Mouse (Mus musculus) retina, postnatal 1 day (tissue): ENCODE results near the gene Pgap3.
A peak's percentile ranks its signal among the peaks of the same experiment; 100 is the strongest.

Experiments
- DNase-seq: peaks from one replicate; pipeline ENCODE4 v3.0.0-alpha.2; 2012

Pgap3 gene

DNA sequence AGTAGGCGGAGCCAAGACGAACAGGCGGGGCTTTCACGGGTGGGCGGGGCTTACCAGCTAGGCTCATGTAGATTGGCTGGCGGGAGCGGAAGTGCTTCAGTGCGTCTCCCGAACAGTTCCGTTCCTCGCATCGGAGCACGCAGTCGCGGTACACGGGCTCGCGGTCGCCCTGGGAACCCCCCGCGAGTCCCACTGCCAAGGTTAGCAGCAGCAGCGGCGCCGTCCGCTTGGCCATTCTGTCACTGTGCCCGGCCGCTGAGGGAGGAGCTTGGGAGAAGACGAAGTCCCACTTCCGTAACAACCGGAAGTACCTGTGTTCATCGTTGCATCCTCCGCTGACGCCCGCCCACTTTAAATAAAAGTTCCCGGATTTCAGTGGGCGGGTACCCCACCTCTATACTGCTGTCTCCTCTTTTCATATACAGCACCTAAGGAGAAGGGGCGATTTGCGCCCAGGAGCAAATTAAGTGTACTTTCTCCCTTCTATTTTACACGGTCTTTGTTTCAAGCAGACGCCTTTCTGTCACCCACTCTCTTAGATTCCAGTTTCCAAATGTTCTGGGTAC lies at the start of gene Pgap3:
TSS of gene Pgap3 (minus strand) at position 330 of the 566 bp plus-strand sequence.
- DNase-seq = peak; percentile 94

GRCm38 (mm10) chr11:98449419-98449818 lies 49.1 kb upstream of the Pgap3 start:
- no peak for DNase-seq

- no peak for DNase-seq
Measured at GRCm38 (mm10) chr11:98448191-98448790, 48.0 kb upstream of the Pgap3 start.

DNA sequence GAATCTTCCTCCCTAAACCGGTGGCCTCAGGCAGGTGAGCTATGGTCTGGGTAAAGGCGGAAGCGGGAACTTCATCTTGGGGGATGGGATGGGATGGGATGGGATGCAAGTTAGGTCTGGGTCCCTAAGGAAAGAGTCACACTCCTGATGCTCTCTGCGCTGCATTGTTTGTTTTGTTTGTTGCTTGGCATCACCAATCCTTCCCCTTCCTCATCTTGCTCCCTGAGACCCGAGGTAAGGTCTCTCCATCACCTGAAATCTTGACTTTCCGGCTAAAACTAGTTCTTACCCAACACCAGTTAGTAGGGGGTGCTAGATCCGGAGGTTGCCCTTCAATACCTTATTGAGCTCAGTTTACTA lies 47.2 kb upstream of the Pgap3 start:
- no peak for DNase-seq

DNA sequence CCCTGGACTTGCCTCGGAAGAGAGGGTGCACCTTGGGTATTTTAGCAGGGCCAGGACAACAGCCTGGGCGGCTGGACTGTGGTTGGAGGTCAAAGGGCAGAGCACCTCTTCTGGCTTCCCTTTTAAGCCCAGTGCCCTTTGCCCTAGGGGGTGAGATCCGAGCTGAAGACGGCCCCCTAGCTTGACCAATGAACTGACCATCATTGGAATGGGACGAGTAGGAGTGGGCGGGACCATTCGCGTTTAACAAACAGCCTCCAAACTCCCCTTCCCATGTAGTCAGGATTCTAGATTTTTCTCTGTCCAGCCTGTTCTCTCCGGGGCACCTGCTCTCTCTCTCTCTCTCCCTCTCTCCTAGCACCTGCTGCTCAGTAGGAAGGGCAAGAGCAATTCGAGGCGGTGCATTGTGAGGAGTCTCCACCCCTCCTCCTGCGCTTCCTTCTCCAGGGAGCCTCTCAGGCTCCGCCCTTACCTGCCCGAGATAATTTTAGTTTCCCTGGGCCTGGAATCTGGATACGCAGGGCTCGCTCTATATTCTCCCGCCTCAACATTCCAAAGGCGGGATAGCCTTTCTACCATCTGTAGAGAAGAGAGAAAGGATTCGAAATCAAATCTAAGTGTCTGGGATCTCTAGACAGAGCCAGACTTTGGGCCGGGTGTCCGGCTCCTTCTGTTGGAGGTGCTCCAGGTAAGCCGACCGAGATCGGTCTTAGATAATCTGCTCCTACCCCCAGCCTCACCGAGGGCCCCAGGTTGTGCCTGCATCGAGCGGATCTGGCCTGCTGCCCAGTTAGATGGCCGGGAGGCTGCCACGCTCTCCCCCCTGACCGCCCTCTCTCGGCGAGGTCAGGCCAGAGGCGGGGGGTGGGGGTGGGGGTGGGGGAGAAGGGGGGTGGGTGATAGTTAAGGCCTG lies 46.5 kb upstream of the Pgap3 start:
- peak; percentile 51 for DNase-seq

DNA sequence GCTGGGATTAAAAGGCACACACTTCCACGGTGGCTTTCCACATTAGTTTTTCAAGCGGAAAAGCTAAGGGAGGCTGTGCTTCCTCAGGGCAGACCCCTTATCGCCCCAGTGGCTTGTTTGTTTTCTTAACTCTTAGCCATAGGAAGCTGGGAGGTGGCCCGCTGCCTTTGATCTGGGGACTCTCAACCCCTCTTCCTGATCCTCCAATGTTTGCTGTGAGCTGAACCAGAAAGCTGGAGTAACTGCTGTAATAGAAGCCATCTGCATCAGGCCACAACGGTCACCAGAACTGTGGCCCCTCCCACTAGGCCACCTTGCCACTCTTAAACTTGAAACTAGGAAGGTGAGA lies 45.9 kb upstream of the Pgap3 start, which contains the start of gene Grb7:
TSS of gene Grb7 (plus strand) at position 182 of the 349 bp plus-strand sequence.
- no peak for DNase-seq

DNA sequence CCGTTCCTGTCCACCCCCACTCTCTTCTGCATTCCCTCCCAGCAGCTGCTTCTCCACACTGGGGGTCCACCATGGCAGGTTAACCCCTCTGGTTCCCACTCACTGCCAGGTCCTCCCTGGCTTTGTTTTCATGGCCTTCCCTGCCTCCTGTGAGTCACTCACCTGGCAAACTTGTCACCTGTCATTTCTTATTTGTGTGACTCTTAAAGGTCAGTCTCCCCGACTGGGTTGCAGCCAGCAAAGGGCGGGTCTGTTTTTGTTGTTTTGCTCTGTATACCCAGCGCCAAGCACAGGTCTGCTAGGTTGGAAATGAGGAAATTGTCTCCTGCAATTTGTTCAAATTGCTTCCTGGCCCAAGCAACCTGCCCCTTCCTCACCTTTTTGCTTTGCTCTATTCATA lies 45.4 kb upstream of the Pgap3 start:
- no peak for DNase-seq

GRCm38 (mm10) chr11:98445238-98445637 lies 44.9 kb upstream of the Pgap3 start:
- DNase-seq = no peak

GRCm38 (mm10) chr11:98443688-98444087 lies 43.4 kb upstream of the Pgap3 start:
- DNase-seq = no peak

DNA sequence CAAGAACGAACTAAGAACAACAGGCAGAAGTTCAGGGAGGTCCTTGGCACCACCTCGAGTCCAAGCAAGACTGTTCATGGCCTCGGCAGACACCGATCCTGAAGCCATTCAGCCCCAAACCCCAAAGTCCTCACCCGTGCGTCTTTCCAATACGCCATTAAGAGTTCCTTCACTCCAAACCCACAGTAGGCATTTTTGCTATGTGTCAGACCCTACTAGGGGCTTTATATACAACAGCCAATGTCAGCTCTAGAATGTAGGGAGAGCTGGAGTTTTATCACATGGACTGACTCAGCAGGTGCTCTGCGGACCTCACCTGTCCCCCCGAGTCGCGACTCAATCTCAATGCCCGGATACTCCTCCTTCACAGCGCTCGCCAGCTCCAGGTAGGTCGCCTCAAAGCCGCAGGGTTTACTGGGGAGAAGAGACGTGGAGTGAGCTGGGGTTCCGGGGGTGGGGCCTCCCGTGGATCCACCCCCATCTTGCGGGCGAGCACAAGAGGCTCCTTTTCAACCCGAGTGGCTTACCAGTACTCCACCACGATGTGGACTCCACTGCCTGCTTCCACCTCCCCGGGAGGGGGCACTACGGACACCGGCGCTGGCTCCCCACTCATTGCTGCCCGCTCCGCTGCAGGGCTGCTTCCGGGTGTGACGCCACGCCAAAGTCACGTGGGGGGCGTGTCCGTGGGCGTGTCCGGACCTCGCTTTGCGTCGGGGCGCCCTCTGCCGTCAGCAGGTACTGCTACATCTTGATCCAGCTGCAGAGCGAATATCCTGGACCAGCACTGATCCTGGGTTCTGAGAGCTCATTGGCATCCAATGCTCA lies 38.3 kb upstream of the Pgap3 start, which contains the start of gene Mien1:
TSS of gene Mien1 (minus strand) at position 661 of the 828 bp plus-strand sequence.
- DNase-seq = peak; percentile 93

GRCm38 (mm10) chr11:98437441-98437840 lies 37.2 kb upstream of the Pgap3 start:
- no peak for DNase-seq

DNA sequence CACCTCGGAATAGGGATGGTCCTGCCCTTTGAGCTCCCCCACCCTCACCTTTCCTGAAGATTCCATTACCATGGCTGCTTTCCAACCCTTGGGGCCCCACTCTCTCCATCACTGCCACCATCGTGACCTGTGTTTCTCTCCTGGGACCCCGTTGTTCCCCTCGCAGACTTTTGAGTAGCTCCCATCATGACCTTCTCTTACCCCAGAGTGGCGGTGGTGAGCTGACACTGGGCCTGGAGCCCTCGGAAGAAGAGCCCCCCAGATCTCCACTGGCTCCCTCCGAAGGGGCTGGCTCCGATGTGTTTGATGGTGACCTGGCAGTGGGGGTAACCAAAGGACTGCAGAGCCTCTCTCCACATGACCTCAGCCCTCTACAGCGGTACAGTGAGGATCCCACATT lies 35.4 kb upstream of the Pgap3 start:
- no peak for DNase-seq

GRCm38 (mm10) chr11:98431743-98432502 lies 31.6 kb upstream of the Pgap3 start:
- DNase-seq = no peak

DNA sequence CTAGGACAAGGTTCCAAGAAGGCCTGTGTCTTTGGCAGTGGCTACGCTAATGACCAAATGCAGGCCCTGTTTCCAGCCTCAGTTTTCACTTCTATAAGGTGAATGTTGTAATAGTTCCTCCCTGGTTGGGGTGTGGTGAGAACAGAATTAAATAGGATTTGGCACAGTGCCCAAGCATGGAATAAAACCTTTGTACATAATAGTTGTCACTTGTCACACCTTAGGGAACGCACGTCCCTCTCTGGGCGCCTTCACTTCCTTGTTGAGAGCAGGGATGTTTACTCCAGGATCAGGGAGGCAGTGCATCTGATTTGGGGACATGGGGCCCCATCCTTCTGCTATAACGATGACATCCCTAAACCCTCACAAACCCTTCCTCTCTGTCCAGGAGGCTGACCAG lies 28.1 kb upstream of the Pgap3 start:
- no peak for DNase-seq

DNA sequence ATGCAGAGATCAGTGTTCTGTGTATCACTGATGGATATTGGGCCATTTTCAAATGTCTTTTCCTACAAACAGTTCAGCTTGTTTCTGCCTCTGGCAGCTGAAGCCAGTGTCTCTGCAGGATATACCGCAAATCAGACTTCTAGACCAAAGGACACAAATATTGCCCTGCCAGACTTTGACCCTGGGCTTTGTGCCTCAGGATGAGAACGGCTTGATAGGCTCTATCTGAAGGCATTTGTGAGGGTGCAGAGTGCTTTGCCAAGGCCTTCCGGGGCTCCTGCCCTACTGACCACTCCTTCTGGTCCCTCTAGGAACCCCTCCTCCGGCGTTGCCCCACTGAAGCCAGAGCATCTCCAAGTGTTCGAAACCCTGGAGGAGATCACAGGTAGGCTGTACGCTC lies 26.3 kb upstream of the Pgap3 start:
- DNase-seq = no peak

GRCm38 (mm10) chr11:98418939-98419547 lies 18.8 kb upstream of the Pgap3 start:
- DNase-seq = no peak

DNA sequence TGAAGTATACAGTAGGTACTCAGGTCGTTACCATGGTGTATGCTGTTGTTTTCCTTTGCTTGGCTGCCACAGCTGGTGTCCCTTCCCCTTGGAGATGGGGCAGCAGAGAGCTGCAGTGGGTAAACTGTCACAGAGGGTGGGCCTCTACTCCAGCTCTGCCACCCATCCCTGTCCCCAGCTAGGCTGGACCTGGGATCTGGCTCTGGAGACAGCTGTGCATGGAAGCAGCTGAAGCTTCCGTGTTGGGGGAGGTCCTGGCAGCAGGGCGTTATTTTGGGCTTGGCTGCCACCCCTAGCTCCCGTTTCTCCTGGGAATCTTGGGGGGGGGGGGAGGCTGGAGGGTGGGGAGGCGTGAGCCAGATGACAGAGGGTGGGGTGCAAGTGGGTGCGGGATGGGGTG lies 18.0 kb upstream of the Pgap3 start:
- DNase-seq = no peak

DNA sequence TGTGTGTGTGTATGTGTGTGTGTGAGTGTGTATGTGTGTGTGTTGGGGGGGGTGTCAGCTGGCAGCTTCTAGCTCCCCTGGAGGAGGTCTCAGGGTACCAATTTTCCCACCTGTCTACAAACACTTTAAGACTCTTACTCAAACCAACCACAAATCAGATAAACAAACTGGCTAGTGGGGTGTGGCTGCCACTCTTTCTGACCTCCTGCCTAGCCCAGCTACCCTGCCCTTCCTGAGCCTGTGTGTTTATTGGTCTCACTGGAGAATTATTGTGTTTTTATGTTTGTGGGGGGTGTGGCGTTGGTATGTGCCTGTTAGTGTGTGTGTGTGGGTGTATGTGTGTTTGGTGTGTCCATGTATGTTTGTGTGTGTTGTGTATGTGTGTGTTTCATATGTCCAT lies 16.8 kb upstream of the Pgap3 start:
- DNase-seq = no peak

DNA sequence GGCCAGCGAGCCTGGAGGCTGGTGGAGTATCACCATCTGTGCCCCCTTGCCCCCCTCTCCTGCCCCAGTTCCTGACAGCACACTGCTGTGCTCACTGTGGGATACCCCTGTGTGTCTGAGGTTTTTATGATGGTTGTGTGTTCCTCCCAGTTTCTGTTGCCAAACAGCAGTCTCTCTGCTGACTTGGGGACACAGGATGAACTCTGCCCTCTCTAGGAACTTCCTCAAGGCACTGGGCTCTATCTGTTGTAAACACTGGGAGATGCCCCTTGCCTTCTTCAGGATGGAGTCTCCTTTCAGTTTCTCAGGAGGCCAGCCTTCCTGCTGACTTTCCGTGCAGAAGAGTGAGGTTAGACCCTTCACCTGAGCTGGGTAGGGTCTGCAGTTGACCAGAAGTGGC lies 13.9 kb upstream of the Pgap3 start:
- DNase-seq = no peak

DNA sequence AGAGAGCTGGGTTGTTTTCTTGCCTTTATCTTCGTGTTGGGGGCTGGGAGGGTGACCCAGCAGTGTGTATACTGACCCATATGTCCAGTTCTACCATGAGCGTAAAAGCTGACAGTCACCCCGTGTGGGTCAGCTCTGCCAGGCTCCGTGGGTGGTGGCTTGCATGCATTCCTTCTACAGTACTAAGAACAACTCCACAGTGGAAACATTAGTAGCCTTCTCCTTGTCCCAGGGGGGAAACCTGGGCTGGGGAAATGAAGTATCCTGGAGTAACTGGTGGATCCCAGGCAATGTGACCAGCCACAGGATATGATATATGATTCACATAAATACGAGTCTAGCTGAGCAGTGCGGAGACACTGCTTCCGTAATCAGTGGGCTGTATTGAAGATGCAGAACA lies 13.4 kb upstream of the Pgap3 start:
- DNase-seq = peak; percentile 23

DNA sequence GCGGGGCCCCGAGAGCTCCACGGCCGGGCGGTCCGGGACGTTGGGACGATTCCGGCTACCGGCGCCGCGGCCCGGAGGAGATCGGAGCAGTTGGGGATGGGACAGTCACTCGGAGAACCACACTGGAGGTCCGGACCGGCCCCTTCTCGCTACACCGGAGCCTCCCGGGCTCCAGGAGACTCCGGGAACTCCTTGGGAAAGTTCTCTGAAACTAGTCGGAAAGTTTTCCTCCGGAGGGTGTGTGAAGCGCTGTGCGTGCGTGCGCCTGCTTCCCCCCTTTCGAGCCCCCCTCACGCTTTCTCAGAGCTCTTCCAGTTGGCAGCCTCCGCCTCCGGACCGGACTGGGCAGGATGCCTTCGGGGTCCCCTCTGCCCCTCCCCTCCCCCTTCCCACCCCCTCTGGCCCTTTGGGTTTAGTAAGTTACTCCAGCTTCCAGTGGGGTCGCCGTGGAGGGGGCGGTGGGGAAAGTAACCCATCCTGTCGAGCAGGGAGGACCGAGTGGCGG lies 12.6 kb upstream of the Pgap3 start:
- peak; percentile 61 for DNase-seq
